In genomic region chr17:29300926-29301325, GRCm38 (mm10) we compare ENCODE assay signal across 17 mouse cellular contexts. TPM values are rescaled to one million over a fixed set of nuclear protein-coding genes. Genes with fewer than 3 reads are reported as not detected.
DNase-seq lines count a peak whose midpoint lies in the region; ATAC-seq and TF ChIP-seq lines count a peak whose summit lies in the region.
"Had no signal": no experiment of that assay in that cellular context is flagged by ENCODE, and none has a peak within 500 bp of the region (broad histone marks: within the 10 kb centered on the region; RNA-seq: fewer than 3 reads in every experiment).

No protein-coding gene starts in this region.

- no peaks in the 10 kb centered on the region for H3K27me3 ChIP-seq in forebrain, postnatal 0 days (ENCODE audit: insufficient read depth, low read length)
- H3K27me3 ChIP-seq in forebrain, embryonic 13.5 days: no peaks in the 10 kb centered on the region
- no peaks in the 10 kb centered on the region for H3K27me3 ChIP-seq in kidney, embryonic 14.5 days (ENCODE audit: control insufficient read depth, insufficient read depth, low read length)
- H3K27me3 ChIP-seq: forebrain, embryonic 12.5 days; heart, embryonic 12.5 days; hindbrain, embryonic 12.5 days had no signal

- TF ChIP-seq CTCF in forebrain, postnatal 0 days (IDR thresholded peaks at IDR 0.05; ENCODE audit: low read depth): no peak

- H3K4me3 ChIP-seq in forebrain, postnatal 0 days (ENCODE audit: low read depth, low read length): no peak overlapping the region
- no peak overlapping the region for H3K4me3 ChIP-seq in forebrain, embryonic 13.5 days
- no peak overlapping the region for H3K4me3 ChIP-seq in kidney, embryonic 14.5 days (ENCODE audit: low read length)
- H3K4me3 ChIP-seq: forebrain, embryonic 12.5 days; heart, embryonic 12.5 days; hindbrain, embryonic 12.5 days had no signal

- peak; percentile 36; the same call in 1 of the 2 replicates for ATAC-seq in forebrain, postnatal 0 days
- no peak for ATAC-seq in forebrain, embryonic 13.5 days
- ATAC-seq in kidney, embryonic 14.5 days (ENCODE audit: low FRiP score, low TSS enrichment): no peak
- ATAC-seq: hindbrain, postnatal 0 days had no signal

- H3K36me3 ChIP-seq in forebrain, postnatal 0 days (ENCODE audit: insufficient read depth): peaks cover 45% of the 10 kb centered on the region
- peaks cover 68% of the 10 kb centered on the region for H3K36me3 ChIP-seq in forebrain, embryonic 13.5 days (ENCODE audit: poor library complexity, severe bottlenecking)
- peaks cover 19% of the 10 kb centered on the region; the same call in 1 of the 2 replicates for H3K36me3 ChIP-seq in kidney, embryonic 14.5 days (ENCODE audit: control insufficient read depth, insufficient read depth, low read length)

- H3K4me2 ChIP-seq in forebrain, postnatal 0 days (ENCODE audit: low read depth): no peak overlapping the region
- no peak overlapping the region for H3K4me2 ChIP-seq in forebrain, embryonic 13.5 days
- no peak overlapping the region for H3K4me2 ChIP-seq in kidney, embryonic 14.5 days (replicated peaks; ENCODE audit: low read depth, low read length)
- H3K4me2 ChIP-seq: forebrain, embryonic 12.5 days; heart, embryonic 12.5 days; hindbrain, embryonic 12.5 days had no signal

- WGBS in forebrain, postnatal 0 days: 91% methylated on average over 7 of the region's 7 CpGs
- WGBS in forebrain, embryonic 13.5 days: 95% methylated on average over 7 of the region's 7 CpGs
- 89% methylated on average over 7 of the region's 7 CpGs for WGBS in kidney, embryonic 14.5 days

- no peaks in the 10 kb centered on the region for H3K4me1 ChIP-seq in forebrain, postnatal 0 days (ENCODE audit: insufficient read depth)
- peaks cover 9% of the 10 kb centered on the region; the same call in 1 of the 2 replicates for H3K4me1 ChIP-seq in forebrain, embryonic 13.5 days
- H3K4me1 ChIP-seq in kidney, embryonic 14.5 days (ENCODE audit: control insufficient read depth, insufficient read depth, low read length): peaks cover 52% of the 10 kb centered on the region

- no peak for DNase-seq in forebrain, postnatal 0 days
- DNase-seq in kidney, postnatal 14 days: no peak
- DNase-seq in brain, adult 2 months (ENCODE audit: low read depth, low spot score): peak; percentile 68
- peak; percentile 27 for DNase-seq in telencephalon, adult 2 months (ENCODE audit: low read depth, low spot score)
- no peak for DNase-seq in adrenal gland, postnatal 14 days
- DNase-seq: adrenal gland, postnatal 10 days; cerebellum, adult 18-20 months; cerebellum, adult 9-11 months; cerebellum, postnatal 36 days; gastrocnemius, postnatal 25 days; heart, postnatal 4 days had no signal

- H3K9ac ChIP-seq in forebrain, postnatal 0 days: no peak overlapping the region
- no peak overlapping the region for H3K9ac ChIP-seq in forebrain, embryonic 13.5 days
- no peak overlapping the region for H3K9ac ChIP-seq in kidney, embryonic 14.5 days (ENCODE audit: low read depth, low read length)
- H3K9ac ChIP-seq: forebrain, embryonic 12.5 days; heart, embryonic 12.5 days; hindbrain, embryonic 12.5 days had no signal

- no peaks in the 10 kb centered on the region for H3K9me3 ChIP-seq in forebrain, postnatal 0 days (ENCODE audit: low read length)
- no peaks in the 10 kb centered on the region for H3K9me3 ChIP-seq in forebrain, embryonic 13.5 days (replicated peaks)
- H3K9me3 ChIP-seq in kidney, embryonic 14.5 days (ENCODE audit: control insufficient read depth, low read length): no peaks in the 10 kb centered on the region
- H3K9me3 ChIP-seq: forebrain, embryonic 12.5 days; heart, embryonic 12.5 days; hindbrain, embryonic 12.5 days had no signal

- H3K27ac ChIP-seq in forebrain, postnatal 0 days (ENCODE audit: low read depth, low read length): no peak overlapping the region
- no peak overlapping the region for H3K27ac ChIP-seq in forebrain, embryonic 13.5 days
- 0 out of 2 replicates have a peak overlapping the region, but pooled peaks have one; percentile 2 for H3K27ac ChIP-seq in kidney, embryonic 14.5 days (ENCODE audit: low read depth, low read length)
- H3K27ac ChIP-seq: forebrain, embryonic 12.5 days; hindbrain, embryonic 12.5 days; hindbrain, postnatal 0 days had no signal

RNA-seq across cellular contexts. Expression of gene Pi16, which starts 16.6 kb away (rescaled TPM):
- 3.5 and 5.7 TPM in 2 replicates for total RNA-seq in forebrain, postnatal 0 days (2014; rRNA removed)
- 1.7 and 2.0 TPM in 2 replicates for polyA plus RNA-seq in forebrain, postnatal 0 days (2015; fragmentation: Nextera tagmentation; extraction: Ambion mirVana)
- polyA plus RNA-seq in forebrain, embryonic 13.5 days (2015; fragmentation: Nextera tagmentation; extraction: Ambion mirVana): 1.5 and 1.7 TPM in 2 replicates
- 0.32 and 0.90 TPM in 2 replicates for polyA plus RNA-seq in kidney, embryonic 14.5 days (2014; fragmentation: Nextera tagmentation; extraction: Ambion mirVana)
- total RNA-seq in adrenal gland, postnatal 14 days (2021): 20.9 and 25.7 TPM in 2 replicates

RNA-seq across cellular contexts. Expression of gene BC004004, which starts 32.3 kb away (rescaled TPM):
- total RNA-seq in forebrain, postnatal 0 days (2014; rRNA removed): 121 and 128 TPM in 2 replicates
- 153 and 174 TPM in 2 replicates for polyA plus RNA-seq in forebrain, postnatal 0 days (2015; fragmentation: Nextera tagmentation; extraction: Ambion mirVana)
- polyA plus RNA-seq in forebrain, embryonic 13.5 days (2015; fragmentation: Nextera tagmentation; extraction: Ambion mirVana): 78.7 and 83.5 TPM in 2 replicates
- 59.8 and 63.3 TPM in 2 replicates for polyA plus RNA-seq in kidney, embryonic 14.5 days (2014; fragmentation: Nextera tagmentation; extraction: Ambion mirVana)
- total RNA-seq in adrenal gland, postnatal 14 days (2021): 135 and 139 TPM in 2 replicates

RNA-seq across cellular contexts. Expression of gene Ppil1, which starts 36.9 kb away (rescaled TPM):
- 67.8 and 79.7 TPM in 2 replicates for total RNA-seq in forebrain, postnatal 0 days (2014; rRNA removed)
- polyA plus RNA-seq in forebrain, postnatal 0 days (2015; fragmentation: Nextera tagmentation; extraction: Ambion mirVana): 103 and 106 TPM in 2 replicates
- polyA plus RNA-seq in forebrain, embryonic 13.5 days (2015; fragmentation: Nextera tagmentation; extraction: Ambion mirVana): 151 and 157 TPM in 2 replicates
- 161 and 169 TPM in 2 replicates for polyA plus RNA-seq in kidney, embryonic 14.5 days (2014; fragmentation: Nextera tagmentation; extraction: Ambion mirVana)
- total RNA-seq in adrenal gland, postnatal 14 days (2021): 26.0 and 26.4 TPM in 2 replicates

RNA-seq across cellular contexts. Expression of gene Mtch1, which starts 46.8 kb away (rescaled TPM):
- 556 and 595 TPM in 2 replicates for total RNA-seq in forebrain, postnatal 0 days (2014; rRNA removed)
- polyA plus RNA-seq in forebrain, postnatal 0 days (2015; fragmentation: Nextera tagmentation; extraction: Ambion mirVana): 459 and 504 TPM in 2 replicates
- 378 and 381 TPM in 2 replicates for polyA plus RNA-seq in forebrain, embryonic 13.5 days (2015; fragmentation: Nextera tagmentation; extraction: Ambion mirVana)
- polyA plus RNA-seq in kidney, embryonic 14.5 days (2014; fragmentation: Nextera tagmentation; extraction: Ambion mirVana): 297 and 364 TPM in 2 replicates
- 300 and 316 TPM in 2 replicates for total RNA-seq in adrenal gland, postnatal 14 days (2021)

RNA-seq across cellular contexts. Expression of gene Fgd2, which starts 59.8 kb away (rescaled TPM):
- 15.9 and 17.3 TPM in 2 replicates for total RNA-seq in forebrain, postnatal 0 days (2014; rRNA removed)
- polyA plus RNA-seq in forebrain, postnatal 0 days (2015; fragmentation: Nextera tagmentation; extraction: Ambion mirVana): 9.2 and 14.1 TPM in 2 replicates
- polyA plus RNA-seq in forebrain, embryonic 13.5 days (2015; fragmentation: Nextera tagmentation; extraction: Ambion mirVana): 2.6 and 3.0 TPM in 2 replicates
- polyA plus RNA-seq in kidney, embryonic 14.5 days (2014; fragmentation: Nextera tagmentation; extraction: Ambion mirVana): 9.5 and 9.6 TPM in 2 replicates
- 2.2 and 11.5 TPM in 2 replicates for total RNA-seq in adrenal gland, postnatal 14 days (2021)

Comparison
In these comparisons a context has a peak if more than half of its experiments do, and no peak if none do; other contexts are left out.
1. DNase-seq: peak in brain, adult 2 months (single experiment) and telencephalon, adult 2 months (single experiment); none in forebrain, postnatal 0 days (single experiment), kidney, postnatal 14 days (single experiment) and adrenal gland, postnatal 14 days (single experiment).